Mouse (Mus musculus): ENCODE data around the gene Metap2. TPM values are rescaled to one million over a fixed set of nuclear protein-coding genes. Genes with fewer than 3 reads are reported as not detected.

Gene Metap2
- polyA plus RNA-seq, 1 experiment from 2014 or later = 137 TPM

DNA sequence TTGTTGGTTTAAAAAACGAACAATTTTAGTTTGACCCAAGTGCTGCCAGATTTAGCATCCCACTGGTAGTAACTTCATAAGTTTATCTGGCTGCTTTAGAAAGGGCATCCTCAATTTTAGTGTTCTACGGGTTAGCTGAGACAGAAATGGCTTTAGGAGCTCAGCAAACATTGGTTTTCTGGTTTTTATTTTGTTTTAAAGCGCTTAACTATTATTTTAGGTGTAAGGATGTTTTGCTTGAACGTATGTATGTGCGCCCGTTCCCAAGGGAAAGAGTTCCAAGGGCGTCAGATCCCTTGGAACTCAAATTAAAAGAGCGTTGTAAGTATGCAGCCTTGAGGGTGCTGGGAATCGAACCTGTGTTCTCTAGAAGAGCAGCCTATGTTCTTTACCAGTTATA lies 64.1 kb downstream of the Metap2 start:
- H3K4me3 ChIP-seq (ENCODE audit: low read depth, low read length) = no peak overlapping the region
- no peak overlapping the region for H3K27ac ChIP-seq (ENCODE audit: low read length)
- WGBS = 38% methylated on average over 9 of the region's 9 CpGs
- H3K4me2 ChIP-seq (replicated peaks; ENCODE audit: low read depth, low read length) = no peak overlapping the region
- ATAC-seq = no peak
- no peaks in the 10 kb centered on the region for H3K9me3 ChIP-seq (ENCODE audit: low read length)
- TF ChIP-seq EP300 (IDR thresholded peaks at IDR 0.05) (no peak), CTCF (IDR thresholded peaks at IDR 0.05) (no peak)
- no peak for DNase-seq (ENCODE audit: low spot score)
- H3K27me3 ChIP-seq (replicated peaks; ENCODE audit: insufficient read depth, low read length) = peaks cover 39% of the 10 kb centered on the region
- peaks cover 9% of the 10 kb centered on the region for H3K4me1 ChIP-seq (ENCODE audit: insufficient read depth, low read depth, low read length)
- no peaks in the 10 kb centered on the region for H3K36me3 ChIP-seq (ENCODE audit: insufficient read depth, low read length)
- H3K9ac ChIP-seq (replicated peaks; ENCODE audit: low read depth) = no peak overlapping the region

DNA sequence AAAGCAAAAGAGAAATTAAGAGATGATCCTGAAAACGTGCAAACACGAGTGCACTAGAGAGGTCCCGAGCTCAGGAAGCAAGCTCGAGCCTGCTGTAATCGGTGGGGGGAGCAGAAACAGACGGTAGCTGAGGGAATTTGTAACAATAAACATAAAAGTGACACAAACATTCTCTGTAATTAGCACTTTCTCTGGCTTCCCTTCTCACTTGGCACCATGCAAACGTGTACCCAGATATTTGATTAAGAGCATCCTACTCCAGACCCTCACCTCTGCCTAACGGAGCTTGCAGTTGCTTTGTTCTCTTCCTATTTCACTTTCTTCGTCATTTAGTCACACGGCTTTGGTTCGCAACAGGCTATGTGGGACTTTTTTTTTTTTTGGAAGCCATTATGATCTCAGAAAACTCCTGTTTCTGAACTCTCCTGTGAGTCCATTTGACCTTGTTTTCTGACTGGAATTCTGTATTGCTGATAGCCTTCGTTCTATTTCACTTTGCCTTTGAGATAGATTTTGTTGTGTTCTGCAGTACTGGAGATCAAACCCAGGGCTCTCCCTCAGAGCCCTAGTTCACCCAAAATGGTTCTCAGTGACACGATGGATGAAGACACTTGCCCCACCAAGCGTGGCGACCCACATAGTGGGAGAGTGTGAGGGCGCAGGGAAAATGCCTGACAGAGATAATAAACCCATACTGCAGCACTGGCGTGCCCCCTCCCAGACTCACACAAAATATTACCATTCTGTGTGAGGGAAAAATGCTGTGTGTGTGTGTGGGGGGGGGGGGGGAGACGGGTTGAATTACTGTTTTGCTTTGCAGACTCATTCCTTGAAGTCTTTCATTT lies 64.9 kb downstream of the Metap2 start:
- DNase-seq (ENCODE audit: low spot score) (no peak), ATAC-seq (no peak)
- Histone ChIP-seq H3K27ac (ENCODE audit: low read length) (no peak overlapping the region), H3K4me3 (ENCODE audit: low read depth, low read length) (peak overlapping the region; percentile 12), H3K9ac (replicated peaks; ENCODE audit: low read depth) (no peak overlapping the region), H3K9me3 (ENCODE audit: low read length) (no peaks in the 10 kb centered on the region), H3K27me3 (replicated peaks; ENCODE audit: insufficient read depth, low read length) (peaks cover 39% of the 10 kb centered on the region), H3K4me1 (ENCODE audit: insufficient read depth, low read depth, low read length) (peaks cover 9% of the 10 kb centered on the region), H3K36me3 (ENCODE audit: insufficient read depth, low read length) (no peaks in the 10 kb centered on the region), H3K4me2 (replicated peaks; ENCODE audit: low read depth, low read length) (peak overlapping the region; percentile 27)
- WGBS = 8% methylated on average over 18 of the region's 18 CpGs
- TF ChIP-seq EP300 (IDR thresholded peaks at IDR 0.05) = no peak
- TF ChIP-seq CTCF (IDR thresholded peaks at IDR 0.05) = no peak

DNA sequence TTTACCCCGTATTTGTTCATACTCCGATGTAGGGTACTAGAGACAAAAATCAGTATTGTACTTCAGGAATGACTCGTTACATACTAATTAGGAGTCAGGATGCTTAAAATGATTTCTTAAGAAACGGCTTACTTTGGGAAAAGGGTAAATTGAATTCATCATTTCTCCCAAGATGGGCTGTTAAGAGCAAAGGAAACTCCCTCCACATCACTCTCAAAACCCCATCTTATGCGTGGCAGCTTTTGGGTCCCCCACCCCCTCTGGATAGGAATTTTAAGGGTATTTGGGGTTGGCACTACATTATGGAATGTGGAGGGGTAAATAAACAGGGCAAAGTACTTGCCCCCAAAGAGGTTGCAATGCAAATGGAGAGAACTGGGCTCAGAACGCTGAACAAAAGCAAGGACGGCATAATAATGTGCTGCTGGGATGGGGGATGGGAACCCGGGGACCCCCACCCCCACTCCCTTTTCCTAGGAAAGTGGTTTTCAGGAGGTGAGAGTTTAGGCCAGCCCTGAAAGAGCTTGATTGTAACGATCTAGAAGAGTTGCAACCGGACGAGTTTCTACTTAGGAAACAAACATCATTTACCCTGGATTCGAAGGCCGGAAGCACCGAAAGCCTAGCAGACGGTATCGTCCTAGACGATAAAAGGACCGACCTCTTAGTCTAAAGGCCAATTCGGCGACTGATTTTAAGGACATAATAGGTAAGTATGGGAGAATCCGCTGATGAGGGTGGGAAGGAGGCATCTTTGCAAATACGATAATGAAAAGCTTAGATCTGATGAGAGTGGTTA lies 65.8 kb downstream of the Metap2 start, which contains the start of gene Usp44:
Gene Usp44, plus strand, starts transcription at position 625 of the 799 bp plus-strand sequence.
- Histone ChIP-seq H3K9me3 (ENCODE audit: low read length) (no peaks in the 10 kb centered on the region), H3K4me1 (ENCODE audit: insufficient read depth, low read depth, low read length) (peaks cover 9% of the 10 kb centered on the region), H3K36me3 (ENCODE audit: insufficient read depth, low read length) (no peaks in the 10 kb centered on the region), H3K9ac (replicated peaks; ENCODE audit: low read depth) (no peak within 1 kb of the TSS), H3K27me3 (replicated peaks; ENCODE audit: insufficient read depth, low read length) (peaks cover 35% of the 10 kb centered on the region), H3K27ac (ENCODE audit: low read length) (no peak within 1 kb of the TSS), H3K4me2 (replicated peaks; ENCODE audit: low read depth, low read length) (peak within 1 kb of the TSS; percentile 27), H3K4me3 (ENCODE audit: low read depth, low read length) (peak within 1 kb of the TSS; percentile 12)
- 14% methylated on average over 22 of the region's 22 CpGs for WGBS
- DNase-seq (ENCODE audit: low spot score) (no peak), ATAC-seq (no peak)
- no peak for TF ChIP-seq CTCF (IDR thresholded peaks at IDR 0.05)
- TF ChIP-seq EP300 (IDR thresholded peaks at IDR 0.05) = no peak

DNA sequence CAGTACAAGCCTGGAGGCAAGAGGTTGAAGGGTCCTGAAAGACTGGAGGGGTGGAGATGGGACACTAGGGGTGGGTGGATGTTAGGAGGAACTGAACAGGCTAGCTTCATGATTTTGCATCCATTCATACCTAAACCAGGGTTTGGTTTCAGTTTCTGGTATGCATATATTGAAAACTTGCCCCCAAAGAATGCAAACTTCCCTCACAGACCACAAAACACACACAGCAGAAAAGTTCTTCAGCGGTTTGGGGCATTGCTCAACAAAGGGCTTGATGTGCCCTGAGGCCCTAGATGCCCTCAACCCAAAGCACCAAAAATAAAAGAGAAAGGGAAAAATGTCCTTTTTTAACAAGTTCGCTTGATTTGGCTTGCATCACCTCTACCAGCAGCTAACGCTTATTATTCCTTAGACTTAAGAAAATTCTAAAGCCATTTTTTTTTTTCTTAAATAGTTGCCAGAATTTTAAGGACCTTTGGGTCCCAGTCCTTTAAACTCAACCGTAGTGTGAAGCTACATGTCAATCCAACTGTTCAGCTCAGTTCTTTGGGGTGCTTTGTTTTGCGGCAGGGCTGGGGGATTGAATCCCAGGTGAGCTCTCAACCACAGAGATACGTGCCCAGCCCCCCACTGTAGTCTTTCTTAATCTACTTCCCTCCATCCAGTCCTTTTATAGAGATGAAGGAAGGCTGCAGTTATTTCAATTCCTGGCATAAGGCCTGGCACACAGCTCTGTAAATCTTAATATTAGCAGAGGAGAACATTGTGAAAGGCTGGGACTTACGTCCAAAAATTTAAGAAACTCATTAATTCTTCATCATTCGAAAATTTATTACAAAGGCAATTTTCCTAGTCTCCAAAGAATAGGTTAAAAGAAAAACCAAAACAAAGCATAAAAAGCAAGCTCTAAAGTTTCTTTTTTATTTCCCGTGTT lies 66.7 kb downstream of the Metap2 start:
- H3K4me3 ChIP-seq (ENCODE audit: low read depth, low read length) = no peak overlapping the region
- peaks cover 9% of the 10 kb centered on the region for H3K4me1 ChIP-seq (ENCODE audit: insufficient read depth, low read depth, low read length)
- TF ChIP-seq CTCF (IDR thresholded peaks at IDR 0.05) (no peak), EP300 (IDR thresholded peaks at IDR 0.05) (no peak)
- no peaks in the 10 kb centered on the region for H3K36me3 ChIP-seq (ENCODE audit: insufficient read depth, low read length)
- ATAC-seq (no peak), DNase-seq (ENCODE audit: low spot score) (peak; percentile 20)
- no peak overlapping the region for H3K27ac ChIP-seq (ENCODE audit: low read length)
- peaks cover 32% of the 10 kb centered on the region for H3K27me3 ChIP-seq (replicated peaks; ENCODE audit: insufficient read depth, low read length)
- H3K9me3 ChIP-seq (ENCODE audit: low read length) = no peaks in the 10 kb centered on the region
- no peak overlapping the region for H3K4me2 ChIP-seq (replicated peaks; ENCODE audit: low read depth, low read length)
- H3K9ac ChIP-seq (replicated peaks; ENCODE audit: low read depth) = no peak overlapping the region
- 51% methylated on average over 9 of the region's 9 CpGs for WGBS

DNA sequence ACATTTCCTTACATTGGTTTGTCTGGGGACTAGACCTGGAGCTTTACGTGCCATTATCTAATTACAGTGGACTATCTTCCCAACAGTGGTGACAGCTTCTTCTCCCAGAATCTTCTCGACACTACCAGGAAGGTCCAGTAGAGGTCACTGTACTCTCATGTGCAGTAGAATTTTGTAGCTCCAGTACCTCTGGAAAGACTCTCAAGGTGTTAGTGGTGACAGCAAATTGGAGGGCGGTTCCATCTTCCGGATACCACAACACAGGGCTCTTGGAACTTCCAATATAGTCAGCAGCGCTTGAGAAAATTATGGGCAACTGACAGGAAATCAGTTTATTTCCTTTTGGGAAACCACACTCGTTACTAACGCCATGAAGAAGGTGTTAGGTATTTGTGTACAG lies 78.2 kb downstream of the Metap2 start:
- DNase-seq (ENCODE audit: low spot score) = peak; percentile 78
- H3K27ac ChIP-seq (ENCODE audit: low read length) = no peak overlapping the region
- no peak for ATAC-seq
- no peak overlapping the region for H3K4me2 ChIP-seq (replicated peaks; ENCODE audit: low read depth, low read length)
- H3K4me1 ChIP-seq (ENCODE audit: insufficient read depth, low read depth, low read length) = no peaks in the 10 kb centered on the region
- no peaks in the 10 kb centered on the region for H3K36me3 ChIP-seq (ENCODE audit: insufficient read depth, low read length)
- TF ChIP-seq CTCF (IDR thresholded peaks at IDR 0.05) (peak; percentile 86), EP300 (IDR thresholded peaks at IDR 0.05) (no peak)
- H3K9me3 ChIP-seq (ENCODE audit: low read length) = no peaks in the 10 kb centered on the region
- no peak overlapping the region for H3K9ac ChIP-seq (replicated peaks; ENCODE audit: low read depth)
- H3K4me3 ChIP-seq (ENCODE audit: low read depth, low read length) = no peak overlapping the region
- 37% methylated on average over 7 of the region's 7 CpGs for WGBS
- 0 out of 2 replicates have a peak, but pooled peaks cover 5% of the 10 kb centered on the region for H3K27me3 ChIP-seq (replicated peaks; ENCODE audit: insufficient read depth, low read length)
